Mouse (Mus musculus) CH12.LX (cell line): ENCODE data around the gene Hoxd4. TPM values are rescaled to one million over a fixed set of nuclear protein-coding genes. Genes with fewer than 3 reads are reported as not detected.

Experiments
- DNase-seq: peaks from one replicate; pipeline ENCODE4 v3.0.0-alpha.2; 2013; ENCODE audit errors: extremely low read depth
- H3K27ac ChIP-seq: 2 replicates; pipeline ENCODE4 v1.5.1; 2012; ENCODE audit warnings: low read depth, mild to moderate bottlenecking, control low read depth, moderate library complexity; ENCODE audit not compliant: insufficient read depth
- H3K27me3 ChIP-seq: replicated peaks from 2 replicates; pipeline ENCODE3; 2012; ENCODE audit warnings: inconsistent platforms
- H3K36me3 ChIP-seq, 2 experiments: replicated peaks in 1 of 2; 2 replicates each; pipeline versions ENCODE3 to v1.6.1; 2012; ENCODE audit warnings: inconsistent platforms in 1 of 2, low read length in 1 of 2, mild to moderate bottlenecking in 1 of 2, mixed read lengths in 1 of 2, moderate library complexity in 1 of 2; ENCODE audit not compliant: control insufficient read depth in 1 of 2, insufficient read depth in 1 of 2
- H3K4me1 ChIP-seq, 2 experiments: 2 replicates each; pipeline ENCODE4 v1.6.1; 2012; ENCODE audit warnings: inconsistent platforms in 1 of 2, moderate library complexity in 1 of 2; ENCODE audit not compliant: insufficient read depth in 2 of 2, control insufficient read depth in 1 of 2
- H3K4me2 ChIP-seq: 2 replicates; pipeline ENCODE4 v1.6.1; 2012; ENCODE audit warnings: low read depth, mild to moderate bottlenecking, control low read depth; ENCODE audit not compliant: poor library complexity, insufficient read depth, severe bottlenecking
- H3K4me3 ChIP-seq, 3 experiments: fragments of 150-350 bp in 1 of 3; sonication (generic) in 1 of 3; replicated peaks in 1 of 3; 2 replicates each; pipeline versions ENCODE3 to v1.5.1; 2011 to 2012; ENCODE audit warnings: low read depth in 2 of 3, low read length in 2 of 3, mild to moderate bottlenecking in 2 of 3, moderate library complexity in 2 of 3, control low read depth in 1 of 3, improper control_type of control experiment in 1 of 3, inconsistent platforms in 1 of 3, mixed read lengths in 1 of 3; ENCODE audit not compliant: poor library complexity in 1 of 3
- H3K79me2 ChIP-seq: replicated peaks from 2 replicates; pipeline ENCODE4 v1.6.1; 2012; ENCODE audit warnings: mild to moderate bottlenecking, moderate library complexity; ENCODE audit not compliant: control insufficient read depth, poor library complexity, insufficient read depth, severe bottlenecking; ENCODE audit errors: extremely low read depth
- H3K9ac ChIP-seq: 2 replicates; pipeline ENCODE4 v1.6.1; 2012; ENCODE audit warnings: low read depth, mild to moderate bottlenecking, control low read depth, moderate library complexity; ENCODE audit not compliant: insufficient read depth
- H3K9me3 ChIP-seq: replicated peaks from 2 replicates; pipeline ENCODE3; 2012; ENCODE audit warnings: low read length, inconsistent platforms, mixed read lengths
- MAFK ChIP-seq: IDR thresholded peaks from 2 replicates; pipeline ENCODE4 v1.6.1; 2011; ENCODE audit warnings: low read length, improper control_type of control experiment; ENCODE audit not compliant: insufficient replicate concordance
- MAX ChIP-seq: IDR thresholded peaks from 2 replicates; pipeline ENCODE4 v1.6.1; 2011; ENCODE audit warnings: low read length, improper control_type of control experiment
- MXI1 ChIP-seq: IDR thresholded peaks from 2 replicates; pipeline ENCODE4 v1.6.1; 2011; ENCODE audit warnings: mild to moderate bottlenecking, low read depth, low read length, improper control_type of control experiment
- POLR2AphosphoS2 ChIP-seq: IDR thresholded peaks from 2 replicates; pipeline ENCODE4 v1.6.1; 2011; ENCODE audit warnings: low read depth, low read length, improper control_type of control experiment
- RCOR1 ChIP-seq: conservative IDR thresholded peaks from 2 replicates; pipeline ENCODE4 v1.6.1; 2012; ENCODE audit warnings: low read depth, mild to moderate bottlenecking, inconsistent platforms, low read length, improper control_type of control experiment
- SMC3 ChIP-seq: IDR thresholded peaks from 2 replicates; pipeline ENCODE4 v1.6.1; 2011; ENCODE audit warnings: low read depth, low read length, improper control_type of control experiment
- ZC3H11A ChIP-seq: IDR thresholded peaks from 2 replicates; pipeline ENCODE4 v1.6.1; 2012; ENCODE audit warnings: low read depth, mild to moderate bottlenecking, inconsistent platforms, low read length, improper control_type of control experiment
- dilution Hi-C: fragments of 300-500 bp; cut with MboI; formaldehyde crosslinking; loops from 2 replicates; pipeline ENCODE4 v1.14.3; 2020; ENCODE audit warnings: low sequenced_read_pairs; ENCODE audit not compliant: extremely low pct_unique_long_range_greater_than_20kb, extremely low pct_ligation_motif_present
- in situ Hi-C: fragments of 300-500 bp; cut with MboI; formaldehyde crosslinking; loops from 3 replicates; pipeline ENCODE4 v1.14.3; 2019; ENCODE audit warnings: low sequenced_read_pairs, low pct_ligation_motif_present, low pct_unique_long_range_greater_than_20kb, mixed read lengths
- polyA plus RNA-seq: library from polyadenylated mRNA; unstranded; fragments of >175 nt; gene quantifications from 2 replicates; pipeline ENCODE4 v1.2.1, GENCODE M21; 2012; ENCODE audit warnings: low read depth; ENCODE audit not compliant: insufficient read length
- total RNA-seq, 2 experiments: library from RNA; depleted of rRNA; stranded (reverse); fragments of 300-350 nt in 1 of 2; fragments of >200 nt in 1 of 2; gene quantifications; 2 replicates each; pipeline ENCODE4 v1.2.3; 2012 to 2014

The Hoxd4 gene
- total and polyA plus RNA-seq, 3 experiments: 6.0 to 9.8 (median 6.3) TPM

DNA sequence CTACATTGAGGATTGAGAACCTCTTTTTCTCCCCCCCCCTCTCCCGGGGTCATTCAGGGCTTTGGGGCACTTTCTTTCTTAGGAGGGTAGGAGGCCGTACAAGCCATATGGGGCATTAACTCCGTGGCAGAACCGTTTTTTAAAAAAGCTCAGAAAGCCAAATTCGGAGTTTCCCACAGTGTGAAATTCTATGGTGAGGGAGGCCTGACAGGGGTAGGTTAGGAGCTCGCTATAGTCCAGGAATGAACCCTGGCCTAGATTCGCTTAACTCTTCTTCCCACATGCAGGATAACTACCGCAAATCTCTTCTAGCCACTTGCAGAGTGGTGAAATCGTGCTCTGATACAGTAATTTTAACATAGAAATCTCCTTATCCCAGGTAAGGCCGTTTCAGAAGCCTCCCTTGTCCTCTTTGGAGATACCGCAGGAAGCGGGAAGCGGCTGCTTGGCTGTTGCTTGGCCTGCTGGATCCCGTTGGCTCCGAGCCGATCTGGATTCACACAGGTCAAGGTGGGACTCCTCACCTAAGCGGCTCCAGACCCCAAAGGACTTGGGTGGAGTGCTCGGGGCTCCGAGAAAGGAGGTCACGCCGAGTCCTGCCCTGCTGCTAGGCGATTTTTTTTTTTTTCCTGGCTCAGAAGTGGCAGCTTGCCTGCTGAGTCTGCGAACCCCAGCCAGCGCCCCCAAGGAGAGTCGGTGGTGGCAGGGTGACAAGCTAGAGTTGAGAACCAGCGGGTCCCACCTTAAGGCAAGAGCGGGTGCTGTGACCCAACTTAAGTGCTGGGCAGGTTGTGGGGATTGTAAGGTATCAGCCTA is 23.5 kb downstream of the Hoxd4 start:
- peaks cover 9% of the 10 kb centered on the region; the same call in 1 of the 2 replicates for H3K79me2 ChIP-seq
- H3K9ac ChIP-seq: no peak overlapping the region
- peaks cover 16% of the 10 kb centered on the region for H3K9me3 ChIP-seq
- no peaks in the 10 kb centered on the region for H3K27me3 ChIP-seq
- in situ Hi-C loops: no loop called here
- H3K4me2 ChIP-seq: no peak overlapping the region
- DNase-seq: no peak
- dilution Hi-C loops: no loop called here
- peaks cover 16 to 57% of the 10 kb centered on the region in 2 experiments for H3K4me1 ChIP-seq
- no peak overlapping the region for H3K27ac ChIP-seq
- H3K4me3 ChIP-seq: no peak overlapping the region
- H3K36me3 ChIP-seq: peaks cover 7 to 26% of the 10 kb centered on the region in 2 experiments
- TF ChIP-seq RCOR1 (no peak), MAFK (no peak), MAX (no peak), MXI1 (no peak), ZC3H11A (no peak), POLR2AphosphoS2 (no peak)
- TF ChIP-seq, all 38 proteins: peak for 0

GRCm38 (mm10) chr2:74735851-74736687 is 24.3 kb downstream of the Hoxd4 start:
- dilution Hi-C loops: no loop called here

More at GRCm38 (mm10) chr2:74735851-74736687, 24.3 kb downstream of the Hoxd4 start:
- in situ Hi-C loops: no loop called here
- no peak overlapping the region for H3K4me3 ChIP-seq
- no peak for TF ChIP-seq MXI1
- TF ChIP-seq MAFK: no peak
- TF ChIP-seq SMC3: no peak
- DNase-seq: no peak
- H3K79me2 ChIP-seq: peaks cover 6% of the 10 kb centered on the region; the same call in 1 of the 2 replicates
- H3K9me3 ChIP-seq: peaks cover 16% of the 10 kb centered on the region
- peaks cover 7 to 29% of the 10 kb centered on the region in 2 experiments for H3K36me3 ChIP-seq
- peaks cover 14 to 48% of the 10 kb centered on the region in 2 experiments for H3K4me1 ChIP-seq
- no peaks in the 10 kb centered on the region for H3K27me3 ChIP-seq
- H3K4me2 ChIP-seq: no peak overlapping the region
- no peak overlapping the region for H3K27ac ChIP-seq
- no peak overlapping the region for H3K9ac ChIP-seq
